Mouse (Mus musculus): Measurements from ENCODE around the gene Snai1. TPM values are rescaled to one million over a fixed set of nuclear protein-coding genes. Genes with fewer than 3 reads are reported as not detected.

Snai1 gene
- polyA plus RNA-seq (2015; fragmentation: Nextera tagmentation; extraction: Ambion mirVana) = 3.9 and 4.7 TPM in 2 replicates

- H3K4me3 ChIP-seq (ENCODE audit: low read depth, low read length) = peak within 1 kb of the TSS; percentile 52
- peak within 1 kb of the TSS; percentile 60 for H3K9ac ChIP-seq (ENCODE audit: low read depth, low read length)
- H3K36me3 ChIP-seq (ENCODE audit: control insufficient read depth, insufficient read depth, low read length) = no peaks in the 10 kb centered on the region
- no peaks in the 10 kb centered on the region for H3K9me3 ChIP-seq (replicated peaks; ENCODE audit: control insufficient read depth, low read length, poor library complexity, severe bottlenecking)
- WGBS = 1% methylated on average over 55 of the region's 58 CpGs
- H3K27me3 ChIP-seq (ENCODE audit: control insufficient read depth, insufficient read depth, low read depth, low read length) = peaks cover 36% of the 10 kb centered on the region
- peak; percentile 95 for ATAC-seq
- H3K4me1 ChIP-seq (ENCODE audit: control insufficient read depth, insufficient read depth, low read length) = peaks cover 12% of the 10 kb centered on the region
- H3K4me2 ChIP-seq (ENCODE audit: low read length) = peak within 1 kb of the TSS; percentile 98
- no peak within 1 kb of the TSS for H3K27ac ChIP-seq (ENCODE audit: low read length)
Observed at GRCm38 (mm10) chr2:167537476-167538297, at the start of gene Snai1. Gene Snai1, plus strand, starts transcription at chr2:167538195.

- 83% methylated on average over 4 of the region's 4 CpGs for WGBS
- H3K4me3 ChIP-seq (ENCODE audit: low read depth, low read length) = no peak overlapping the region; the same call in 1 of the 2 replicates
- H3K9ac ChIP-seq (ENCODE audit: low read depth, low read length) = peak overlapping the region; percentile 39; the same call in 1 of the 2 replicates
- peak overlapping the region; percentile 61 for H3K27ac ChIP-seq (ENCODE audit: low read length)
- H3K4me1 ChIP-seq (ENCODE audit: control insufficient read depth, insufficient read depth, low read length) = peaks cover 29% of the 10 kb centered on the region
- no peaks in the 10 kb centered on the region for H3K27me3 ChIP-seq (ENCODE audit: control insufficient read depth, insufficient read depth, low read depth, low read length)
- H3K9me3 ChIP-seq (replicated peaks; ENCODE audit: control insufficient read depth, low read length, poor library complexity, severe bottlenecking) = no peaks in the 10 kb centered on the region
- no peak for ATAC-seq
- H3K36me3 ChIP-seq (ENCODE audit: control insufficient read depth, insufficient read depth, low read length) = no peaks in the 10 kb centered on the region
- peak overlapping the region; percentile 99 for H3K4me2 ChIP-seq (ENCODE audit: low read length)
Observed at GRCm38 (mm10) chr2:167490813-167491525, 47.0 kb upstream of the Snai1 start.

- Histone ChIP-seq H3K4me1 (ENCODE audit: control insufficient read depth, insufficient read depth, low read length) (peaks cover 26% of the 10 kb centered on the region), H3K9me3 (replicated peaks; ENCODE audit: control insufficient read depth, low read length, poor library complexity, severe bottlenecking) (no peaks in the 10 kb centered on the region), H3K4me3 (ENCODE audit: low read depth, low read length) (peak within 1 kb of the TSS; percentile 100), H3K27me3 (ENCODE audit: control insufficient read depth, insufficient read depth, low read depth, low read length) (no peaks in the 10 kb centered on the region), H3K4me2 (ENCODE audit: low read length) (peak within 1 kb of the TSS; percentile 99), H3K36me3 (ENCODE audit: control insufficient read depth, insufficient read depth, low read length) (no peaks in the 10 kb centered on the region), H3K27ac (ENCODE audit: low read length) (peak within 1 kb of the TSS; percentile 98), H3K9ac (ENCODE audit: low read depth, low read length) (peak within 1 kb of the TSS; percentile 94)
- ATAC-seq = peak; percentile 40
- WGBS = 4% methylated on average over 45 of the region's 52 CpGs
Observed at GRCm38 (mm10) chr2:167491757-167492708, 46.0 kb upstream of the Snai1 start, which contains the start of gene Rnf114. Gene Rnf114, plus strand, starts transcription at chr2:167492645.

- Histone ChIP-seq H3K4me1 (ENCODE audit: control insufficient read depth, insufficient read depth, low read length) (peaks cover 26% of the 10 kb centered on the region), H3K27ac (ENCODE audit: low read length) (peak within 1 kb of the TSS; percentile 98), H3K4me2 (ENCODE audit: low read length) (peak within 1 kb of the TSS; percentile 99), H3K4me3 (ENCODE audit: low read depth, low read length) (peak within 1 kb of the TSS; percentile 100), H3K9me3 (replicated peaks; ENCODE audit: control insufficient read depth, low read length, poor library complexity, severe bottlenecking) (no peaks in the 10 kb centered on the region), H3K36me3 (ENCODE audit: control insufficient read depth, insufficient read depth, low read length) (no peaks in the 10 kb centered on the region), H3K9ac (ENCODE audit: low read depth, low read length) (peak within 1 kb of the TSS; percentile 94), H3K27me3 (ENCODE audit: control insufficient read depth, insufficient read depth, low read depth, low read length) (no peaks in the 10 kb centered on the region)
- WGBS = 2% methylated on average over 63 of the region's 63 CpGs
- peak; percentile 88 for ATAC-seq
Observed at GRCm38 (mm10) chr2:167492713-167493636, 45.0 kb upstream of the Snai1 start, which contains the start of gene Spata2. Gene Spata2, minus strand, starts transcription at chr2:167492887.

GRCm38 (mm10) chr2:167496437-167496836 lies 41.6 kb upstream of the Snai1 start:
- 88% methylated on average over 7 of the region's 7 CpGs for WGBS

GRCm38 (mm10) chr2:167497272-167497671 lies 40.7 kb upstream of the Snai1 start:
- no peak overlapping the region for H3K27ac ChIP-seq (ENCODE audit: low read length)
- WGBS = 77% methylated on average over 5 of the region's 5 CpGs
- no peak overlapping the region for H3K4me3 ChIP-seq (ENCODE audit: low read depth, low read length)
- H3K27me3 ChIP-seq (ENCODE audit: control insufficient read depth, insufficient read depth, low read depth, low read length) = no peaks in the 10 kb centered on the region
- H3K9me3 ChIP-seq (replicated peaks; ENCODE audit: control insufficient read depth, low read length, poor library complexity, severe bottlenecking) = no peaks in the 10 kb centered on the region
- H3K36me3 ChIP-seq (ENCODE audit: control insufficient read depth, insufficient read depth, low read length) = no peaks in the 10 kb centered on the region
- H3K4me1 ChIP-seq (ENCODE audit: control insufficient read depth, insufficient read depth, low read length) = peaks cover 7% of the 10 kb centered on the region
- no peak overlapping the region for H3K4me2 ChIP-seq (ENCODE audit: low read length)
- no peak for ATAC-seq
- no peak overlapping the region for H3K9ac ChIP-seq (ENCODE audit: low read depth, low read length)

More at GRCm38 (mm10) chr2:167496437-167496836, 41.6 kb upstream of the Snai1 start:
- Histone ChIP-seq H3K36me3 (ENCODE audit: control insufficient read depth, insufficient read depth, low read length) (no peaks in the 10 kb centered on the region), H3K4me1 (ENCODE audit: control insufficient read depth, insufficient read depth, low read length) (peaks cover 13% of the 10 kb centered on the region), H3K9me3 (replicated peaks; ENCODE audit: control insufficient read depth, low read length, poor library complexity, severe bottlenecking) (no peaks in the 10 kb centered on the region), H3K4me2 (ENCODE audit: low read length) (no peak overlapping the region), H3K27me3 (ENCODE audit: control insufficient read depth, insufficient read depth, low read depth, low read length) (no peaks in the 10 kb centered on the region), H3K9ac (ENCODE audit: low read depth, low read length) (no peak overlapping the region), H3K27ac (ENCODE audit: low read length) (no peak overlapping the region), H3K4me3 (ENCODE audit: low read depth, low read length) (no peak overlapping the region)
- ATAC-seq = no peak

- peak; percentile 13; the same call in 1 of the 2 replicates for ATAC-seq
- Histone ChIP-seq H3K27me3 (ENCODE audit: control insufficient read depth, insufficient read depth, low read depth, low read length) (no peaks in the 10 kb centered on the region), H3K36me3 (ENCODE audit: control insufficient read depth, insufficient read depth, low read length) (peaks cover 6% of the 10 kb centered on the region; the same call in 1 of the 2 replicates), H3K4me1 (ENCODE audit: control insufficient read depth, insufficient read depth, low read length) (peaks cover 33% of the 10 kb centered on the region), H3K9me3 (replicated peaks; ENCODE audit: control insufficient read depth, low read length, poor library complexity, severe bottlenecking) (no peaks in the 10 kb centered on the region), H3K9ac (ENCODE audit: low read depth, low read length) (no peak overlapping the region), H3K4me2 (ENCODE audit: low read length) (peak overlapping the region; percentile 50), H3K4me3 (ENCODE audit: low read depth, low read length) (peak overlapping the region; percentile 70), H3K27ac (ENCODE audit: low read length) (peak overlapping the region; percentile 79; the same call in 1 of the 2 replicates)
- 56% methylated on average over 13 of the region's 13 CpGs for WGBS
Observed at GRCm38 (mm10) chr2:167502554-167503252, 35.3 kb upstream of the Snai1 start.

Data from midbrain, embryonic 16.5 days (tissue).